Mouse (Mus musculus): Measurements from ENCODE around the gene Crb1.

DNA sequence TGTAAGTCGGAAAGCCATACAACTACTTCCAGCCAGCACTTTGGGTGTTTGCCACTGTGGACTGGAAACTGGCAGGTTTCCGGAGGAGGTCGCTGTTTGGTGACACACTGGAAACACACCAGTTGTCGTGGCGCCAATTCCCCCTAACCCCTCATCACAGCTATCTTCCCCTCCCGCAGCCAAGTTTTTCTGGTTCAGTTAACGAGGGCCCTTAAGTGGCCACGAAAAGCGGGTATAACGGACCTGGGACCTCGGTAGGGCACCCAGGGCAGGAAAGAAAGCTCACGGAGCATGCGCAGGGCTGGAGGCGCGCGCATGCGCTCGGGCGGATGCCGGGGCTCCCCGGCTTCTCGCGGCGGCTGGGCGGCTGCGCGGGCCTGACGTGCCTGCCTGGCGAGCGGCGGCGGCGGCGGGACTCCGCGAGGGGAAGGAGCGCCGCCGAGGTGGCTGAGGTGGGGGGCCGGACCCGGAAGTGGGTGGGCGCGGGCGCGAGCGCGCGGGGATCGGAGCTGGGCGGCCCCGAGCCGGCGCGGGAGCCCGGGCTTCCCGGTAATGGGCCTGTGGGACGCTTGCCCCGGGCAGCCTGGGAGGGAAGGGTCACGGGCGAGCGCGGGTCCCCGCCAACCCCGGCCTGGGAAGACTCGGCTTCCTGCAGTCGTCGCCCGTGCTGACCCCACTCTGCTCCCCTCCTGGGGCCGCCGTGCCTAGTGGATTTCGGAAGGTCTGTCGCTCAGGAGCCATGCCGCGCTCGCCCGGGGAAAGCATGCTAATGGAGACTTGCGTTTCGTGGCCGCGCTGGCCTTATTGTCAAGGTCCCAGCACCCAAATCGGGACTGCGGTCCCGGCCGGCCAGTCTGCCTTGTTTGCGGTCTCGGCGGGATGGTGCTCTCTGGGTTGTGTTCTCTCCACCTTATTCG is 45.2 kb upstream of the Crb1 start, which contains the start of gene Zbtb41:
- peak in 1 of 2 experiments; percentile 65; a peak in 2 of 4 replicates for TF ChIP-seq CTCF (conservative IDR thresholded peaks at IDR 0.05 in 1 of 2, IDR thresholded peaks at IDR 0.05 in 1 of 2; ENCODE audit: low read depth in 2 of 2, low read length in 2 of 2)
- TF ChIP-seq MEF2A (IDR thresholded peaks at IDR 0.05; ENCODE audit: borderline replicate concordance, low read depth, low read length): no peak
- no peak for TF ChIP-seq EP300 (IDR thresholded peaks at IDR 0.05; ENCODE audit: low read length)
- TF ChIP-seq ZC3H11A (IDR thresholded peaks at IDR 0.05; ENCODE audit: low read depth, low read length): no peak
- no peak for TF ChIP-seq IRF4 (IDR thresholded peaks at IDR 0.05; ENCODE audit: low read depth, low read length)
- peak; percentile 49 for TF ChIP-seq HCFC1 (IDR thresholded peaks at IDR 0.05; ENCODE audit: low read depth, low read length)
- TF ChIP-seq ZMIZ1 (IDR thresholded peaks at IDR 0.05; ENCODE audit: low read depth, low read length): peak; percentile 81; the same call in 1 of the 2 replicates
- no peak for TF ChIP-seq ZKSCAN1 (IDR thresholded peaks at IDR 0.05; ENCODE audit: borderline replicate concordance, low read depth, low read length)
- 0 out of 2 replicates have a peak, but pooled peaks have one; percentile 34 for TF ChIP-seq RCOR1 (conservative IDR thresholded peaks at IDR 0.05; ENCODE audit: low read depth, low read length)
- no peak for TF ChIP-seq KAT2A (IDR thresholded peaks at IDR 0.05; ENCODE audit: insufficient replicate concordance, low read length)

All from CH12.LX (cell line).